Comparison of ENCODE assay signal across 19 mouse cellular contexts in the genomic region with DNA sequence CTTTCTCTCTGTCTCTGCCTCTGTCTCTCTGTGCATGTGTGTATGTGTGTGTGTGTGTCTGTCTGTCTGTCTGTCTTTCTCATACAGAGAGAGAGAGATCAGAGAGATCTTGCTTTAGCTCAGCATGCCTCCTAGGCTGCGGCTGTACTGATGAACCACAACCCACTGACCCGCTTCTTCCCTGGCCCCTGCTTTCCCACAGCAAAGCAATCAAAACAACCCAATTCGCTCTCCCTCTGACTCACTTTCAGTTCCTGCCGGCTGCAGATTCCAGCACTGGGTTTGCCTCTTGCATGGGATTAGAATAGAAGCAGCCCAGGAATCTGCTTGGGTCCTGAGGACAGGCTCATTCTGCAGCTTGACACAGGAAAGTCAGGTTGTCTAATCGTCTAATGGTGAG. TPM values are rescaled to one million over a fixed set of nuclear protein-coding genes. Genes with fewer than 3 reads are reported as not detected.
DNase-seq lines count a peak whose midpoint lies in the region; ATAC-seq and TF ChIP-seq lines count a peak whose summit lies in the region.
"Had no signal": no experiment of that assay in that cellular context is flagged by ENCODE, and none has a peak within 500 bp of the region (broad histone marks: within the 10 kb centered on the region; RNA-seq: fewer than 3 reads in every experiment).

No protein-coding gene starts in this region.

- no peak overlapping the region for H3K9ac ChIP-seq in hindbrain, postnatal 0 days (replicated peaks; ENCODE audit: low read length)
- H3K9ac ChIP-seq in intestine, postnatal 0 days (ENCODE audit: low read depth, low read length): no peak overlapping the region
- H3K9ac ChIP-seq: embryonic facial prominence, embryonic 15.5 days; forebrain, embryonic 13.5 days; kidney, embryonic 15.5 days; liver, embryonic 12.5 days had no signal

- intact Hi-C loops in gastrocnemius, adult 2 months (cut with DNase I): no loop called here
- intact Hi-C loops in gastrocnemius, postnatal 36 days (cut with DNase I): no loop called here

- 55% methylated on average over 5 of the region's 5 CpGs for WGBS in hindbrain, embryonic 10.5 days
- 63% methylated on average over 5 of the region's 5 CpGs for WGBS in hindbrain, postnatal 0 days
- WGBS in lung, adult 2 months: 44% methylated on average over 5 of the region's 5 CpGs
- 43% methylated on average over 5 of the region's 5 CpGs for WGBS in intestine, postnatal 0 days

- CTCF ChIA-PET in Patski (lab: Charles Lee): no interaction called here

- no peak overlapping the region for H3ac ChIP-seq in myocyte (ENCODE audit: control insufficient read depth, insufficient read length)

- no peak for TF ChIP-seq POLR2A in myocyte (IDR thresholded peaks at IDR 0.05; ENCODE audit: insufficient read length, low read depth)
- TF ChIP-seq POLR2A in lung, adult 2 months (IDR thresholded peaks at IDR 0.05; ENCODE audit: borderline replicate concordance, extremely low read depth, low read depth, low read length): no peak

- no peak for TF ChIP-seq CTCF in gastrocnemius, adult 2 months (IDR thresholded peaks at IDR 0.05)
- no peak for TF ChIP-seq CTCF in hindbrain, postnatal 0 days (IDR thresholded peaks at IDR 0.05; ENCODE audit: low read depth)
- no peak for TF ChIP-seq CTCF in Patski (IDR thresholded peaks at IDR 0.05)
- TF ChIP-seq CTCF in lung, adult 2 months (IDR thresholded peaks at IDR 0.05; ENCODE audit: insufficient read depth, low read length): no peak
- TF ChIP-seq CTCF in intestine, postnatal 0 days (IDR thresholded peaks at IDR 0.05; ENCODE audit: low read depth): no peak

- H3K4me3 ChIP-seq in gastrocnemius, adult 2 months: no peak overlapping the region
- no peak overlapping the region for H3K4me3 ChIP-seq in hindbrain, embryonic 10.5 days
- no peak overlapping the region for H3K4me3 ChIP-seq in hindbrain, postnatal 0 days (ENCODE audit: low read length)
- no peak overlapping the region for H3K4me3 ChIP-seq in myocyte
- H3K4me3 ChIP-seq in lung, adult 2 months (replicated peaks; ENCODE audit: extremely low read depth, low read depth, low read length): no peak overlapping the region
- H3K4me3 ChIP-seq in intestine, postnatal 0 days (ENCODE audit: low read depth, low read length): no peak overlapping the region
- H3K4me3 ChIP-seq: embryonic facial prominence, embryonic 15.5 days; forebrain, embryonic 13.5 days; kidney, embryonic 15.5 days; limb, embryonic 10.5 days; liver, embryonic 12.5 days; megakaryocyte, embryonic 14.5 days had no signal

- no peaks in the 10 kb centered on the region for H3K4me1 ChIP-seq in hindbrain, embryonic 10.5 days (replicated peaks)
- no peaks in the 10 kb centered on the region for H3K4me1 ChIP-seq in hindbrain, postnatal 0 days (ENCODE audit: insufficient read depth, low read length)
- no peaks in the 10 kb centered on the region for H3K4me1 ChIP-seq in lung, adult 2 months (ENCODE audit: control insufficient read depth, insufficient read depth, low read length)
- 0 out of 2 replicates have a peak, but pooled peaks cover under 1% of the 10 kb centered on the region for H3K4me1 ChIP-seq in intestine, postnatal 0 days (replicated peaks; ENCODE audit: control insufficient read depth, insufficient read depth, low read length)
- H3K4me1 ChIP-seq: forebrain, embryonic 13.5 days had no signal

- H3K36me3 ChIP-seq in hindbrain, embryonic 10.5 days: 0 out of 2 replicates have a peak, but pooled peaks cover 6% of the 10 kb centered on the region
- H3K36me3 ChIP-seq in hindbrain, postnatal 0 days (ENCODE audit: insufficient read depth, low read length): no peaks in the 10 kb centered on the region
- H3K36me3 ChIP-seq in myocyte (ENCODE audit: control insufficient read depth, insufficient read depth): no peaks in the 10 kb centered on the region
- no peaks in the 10 kb centered on the region for H3K36me3 ChIP-seq in intestine, postnatal 0 days (ENCODE audit: control insufficient read depth, insufficient read depth)
- H3K36me3 ChIP-seq: embryonic facial prominence, embryonic 15.5 days; kidney, embryonic 15.5 days; limb, embryonic 10.5 days; liver, embryonic 12.5 days had no signal

- H3K79me2 ChIP-seq in myocyte (ENCODE audit: control insufficient read depth, insufficient read depth): no peaks in the 10 kb centered on the region

- no peaks in the 10 kb centered on the region for H3K9me3 ChIP-seq in hindbrain, embryonic 10.5 days
- no peaks in the 10 kb centered on the region for H3K9me3 ChIP-seq in hindbrain, postnatal 0 days (ENCODE audit: low read length)
- no peaks in the 10 kb centered on the region for H3K9me3 ChIP-seq in intestine, postnatal 0 days (ENCODE audit: control insufficient read depth)
- H3K9me3 ChIP-seq: embryonic facial prominence, embryonic 15.5 days; forebrain, embryonic 13.5 days; kidney, embryonic 15.5 days; limb, embryonic 10.5 days; liver, embryonic 12.5 days; megakaryocyte, embryonic 14.5 days had no signal

- in situ Hi-C loops in Patski (cut with MboI; ENCODE audit: low pct_unique_long_range_greater_than_20kb): no loop called here

- H3K27me3 ChIP-seq in hindbrain, embryonic 10.5 days (ENCODE audit: insufficient read depth, poor library complexity, severe bottlenecking): no peaks in the 10 kb centered on the region
- H3K27me3 ChIP-seq in hindbrain, postnatal 0 days (ENCODE audit: insufficient read depth, low read length): no peaks in the 10 kb centered on the region
- H3K27me3 ChIP-seq in Patski (no peaks in the 10 kb centered on the region), myocyte (ENCODE audit: control insufficient read depth, insufficient read depth, insufficient read length) (no peaks in the 10 kb centered on the region)
- H3K27me3 ChIP-seq in intestine, postnatal 0 days (replicated peaks; ENCODE audit: control insufficient read depth, insufficient read depth, low read length): no peaks in the 10 kb centered on the region
- H3K27me3 ChIP-seq: embryonic facial prominence, embryonic 15.5 days; forebrain, embryonic 13.5 days; kidney, embryonic 15.5 days; liver, embryonic 12.5 days had no signal

- no peak overlapping the region for H3K4me2 ChIP-seq in hindbrain, postnatal 0 days (ENCODE audit: low read depth, low read length)
- H3K4me2 ChIP-seq in myocyte (ENCODE audit: low read depth): peak overlapping the region; percentile 64
- H3K4me2 ChIP-seq in intestine, postnatal 0 days (replicated peaks; ENCODE audit: low read depth): no peak overlapping the region
- H3K4me2 ChIP-seq: embryonic facial prominence, embryonic 15.5 days; forebrain, embryonic 13.5 days; kidney, embryonic 15.5 days; liver, embryonic 12.5 days had no signal

- no peak for ATAC-seq in hindbrain, postnatal 0 days
- ATAC-seq in Patski: peak; percentile 83
- no peak for ATAC-seq in intestine, postnatal 0 days
- ATAC-seq: activated CD4-positive, CD25-positive, alpha-beta regulatory T cell, adult 4 months; forebrain, embryonic 13.5 days; liver, embryonic 12.5 days; lung, postnatal 0 days; midbrain, embryonic 16.5 days had no signal

- POLR2A ChIA-PET in Patski (lab: Charles Lee): interaction anchor here (0.6 kb wide), 1 partner anchor 32 kb away, joined by 3 read pairs; no protein-coding TSS in a partner anchor

- H3K27ac ChIP-seq in gastrocnemius, adult 2 months: peak overlapping the region; percentile 51
- H3K27ac ChIP-seq in hindbrain, embryonic 10.5 days: 0 out of 2 replicates have a peak overlapping the region, but pooled peaks have one; percentile 16
- H3K27ac ChIP-seq in hindbrain, postnatal 0 days: no peak overlapping the region
- H3K27ac ChIP-seq in intestine, postnatal 0 days (ENCODE audit: low read depth, low read length): no peak overlapping the region
- H3K27ac ChIP-seq: embryonic facial prominence, embryonic 15.5 days; forebrain, embryonic 13.5 days; kidney, embryonic 15.5 days; limb, embryonic 10.5 days; liver, embryonic 12.5 days had no signal

- no peak for DNase-seq in gastrocnemius, adult 2 months
- no peak for DNase-seq in gastrocnemius, postnatal 36 days
- no peak for DNase-seq in hindbrain, embryonic 10.5 days (ENCODE audit: low spot score)
- no peak for DNase-seq in hindbrain, postnatal 0 days (ENCODE audit: low spot score)
- DNase-seq in Patski (ENCODE audit: low read depth, low spot score): peak; percentile 81
- DNase-seq in lung, adult 2 months: no peak
- DNase-seq: cerebellum, adult 18-20 months; thymus, postnatal 14 days had no signal

TF ChIP-seq in myocyte, 11 proteins besides CTCF, POLR2A, EP300 and RAD21:
- no peak for TF ChIP-seq TCF12 (IDR thresholded peaks at IDR 0.05; ENCODE audit: insufficient read depth, poor library complexity, severe bottlenecking)
- TF ChIP-seq MYOD1 (IDR thresholded peaks at IDR 0.05; ENCODE audit: control insufficient read depth in 1 of 3, insufficient read length in 2 of 3, low read depth in 2 of 3): no peak
- no peak for TF ChIP-seq MAX (IDR thresholded peaks at IDR 0.05; ENCODE audit: low read depth)
- no peak for TF ChIP-seq CEBPB (IDR thresholded peaks at IDR 0.05; ENCODE audit: insufficient read depth, poor library complexity, severe bottlenecking)
- TF ChIP-seq USF1 (IDR thresholded peaks at IDR 0.05; ENCODE audit: low read depth): no peak
- no peak for TF ChIP-seq SRF (IDR thresholded peaks at IDR 0.05; ENCODE audit: control insufficient read depth, insufficient read length, low read depth)
- TF ChIP-seq MYOG (IDR thresholded peaks at IDR 0.05; ENCODE audit: control insufficient read depth in 1 of 3, insufficient read depth in 1 of 3, insufficient read length in 2 of 3, low read depth in 2 of 3): no peak
- TF ChIP-seq REST (IDR thresholded peaks at IDR 0.05; ENCODE audit: insufficient read depth, insufficient read length): no peak
- no peak for TF ChIP-seq TCF3 (IDR thresholded peaks at IDR 0.05; ENCODE audit: insufficient read length, low read depth)
- no peak for TF ChIP-seq POLR2AphosphoS2 (IDR thresholded peaks at IDR 0.05; ENCODE audit: insufficient read length, low read depth)
- no peak for TF ChIP-seq E2F4 (IDR thresholded peaks at IDR 0.05; ENCODE audit: insufficient read depth)

RNA-seq across cellular contexts. Expression of a gene that starts 46.1 kb away (rescaled TPM):
- total RNA-seq in gastrocnemius, adult 2 months (2021): 10 to 100 TPM; 12.8 to 14.9 TPM
- total RNA-seq in gastrocnemius, postnatal 36 days (2021): 10 to 100 TPM in 1 of 2 experiments, 1 to 10 TPM in 1; 9.0 to 16.5 TPM
- polyA plus RNA-seq in hindbrain, embryonic 10.5 days (2016; fragmentation: Nextera tagmentation; extraction: Ambion mirVana): 0.42 and 0.55 TPM in 2 replicates
- total RNA-seq in hindbrain, postnatal 0 days (2014; rRNA removed): 5.6 and 7.8 TPM in 2 replicates
- 0.59 and 0.64 TPM in 2 replicates for polyA plus RNA-seq in hindbrain, postnatal 0 days (2015; fragmentation: Nextera tagmentation; extraction: Ambion mirVana)
- polyA plus RNA-seq in Patski (2021) (97.3 TPM), myocyte (2012; fragmentation: generic; extraction: Trizol) (30.9 TPM)
- 22.6 and 25.2 TPM in 2 replicates for polyA plus RNA-seq in lung, adult 2 months (2012; rRNA removed)
- 5.8 and 5.9 TPM in 2 replicates for polyA plus RNA-seq in intestine, postnatal 0 days (2015; fragmentation: Nextera tagmentation; extraction: Ambion mirVana)

Comparison
In these comparisons a context has a peak if more than half of its experiments do, and no peak if none do; other contexts are left out.
1. H3K27ac ChIP-seq: peak in gastrocnemius, adult 2 months (single experiment) and hindbrain, embryonic 10.5 days (single experiment); none in hindbrain, postnatal 0 days (single experiment) and intestine, postnatal 0 days (single experiment).